Mouse (Mus musculus): ENCODE results near the gene Shtn1. TPM values are rescaled to one million over a fixed set of nuclear protein-coding genes. Genes with fewer than 3 reads are reported as not detected.

Gene Shtn1
- polyA plus RNA-seq, 1 experiment from 2014 or later, result 0.53 TPM

- H3K27me3 ChIP-seq, result no peaks in the 10 kb centered on the region
- 51% methylated on average over 15 of the region's 15 CpGs for WGBS (ENCODE audit: insufficient replicate concordance)
- no peaks in the 10 kb centered on the region for H3K4me1 ChIP-seq (replicated peaks)
- no peak overlapping the region for H3K4me3 ChIP-seq (replicated peaks)
- no peak overlapping the region for H3K27ac ChIP-seq (replicated peaks)
- H3K9ac ChIP-seq, result no peak overlapping the region
- H3K4me2 ChIP-seq, result no peak overlapping the region
- H3K9me3 ChIP-seq (replicated peaks), result no peaks in the 10 kb centered on the region
- no peak for ATAC-seq (ENCODE audit: insufficient read depth)
- H3K36me3 ChIP-seq (replicated peaks), result no peaks in the 10 kb centered on the region
Measured at GRCm38 (mm10) chr19:58968731-58969506, 107.0 kb downstream of the Shtn1 start.

GRCm38 (mm10) chr19:58963011-58963410 lies 112.9 kb downstream of the Shtn1 start:
- Histone ChIP-seq H3K9ac (no peak overlapping the region), H3K27ac (replicated peaks) (no peak overlapping the region), H3K4me2 (no peak overlapping the region), H3K4me1 (replicated peaks) (no peaks in the 10 kb centered on the region), H3K36me3 (replicated peaks) (no peaks in the 10 kb centered on the region), H3K27me3 (no peaks in the 10 kb centered on the region), H3K9me3 (replicated peaks) (no peaks in the 10 kb centered on the region), H3K4me3 (replicated peaks) (no peak overlapping the region)
- no peak for ATAC-seq (ENCODE audit: insufficient read depth)
- 59% methylated on average over 8 of the region's 8 CpGs for WGBS (ENCODE audit: insufficient replicate concordance)

- 67% methylated on average over 8 of the region's 8 CpGs for WGBS (ENCODE audit: insufficient replicate concordance)
- peaks cover 35% of the 10 kb centered on the region for H3K27me3 ChIP-seq
- no peak overlapping the region for H3K4me2 ChIP-seq
Measured at GRCm38 (mm10) chr19:58954779-58955178, 121.1 kb downstream of the Shtn1 start.

GRCm38 (mm10) chr19:58952236-58952635 lies 123.7 kb downstream of the Shtn1 start:
- Histone ChIP-seq H3K9me3 (replicated peaks) (no peaks in the 10 kb centered on the region), H3K4me3 (replicated peaks) (no peak overlapping the region), H3K36me3 (replicated peaks) (no peaks in the 10 kb centered on the region), H3K4me2 (no peak overlapping the region), H3K27ac (replicated peaks) (no peak overlapping the region), H3K4me1 (replicated peaks) (no peaks in the 10 kb centered on the region), H3K9ac (no peak overlapping the region), H3K27me3 (peaks cover 37% of the 10 kb centered on the region)
- no peak for ATAC-seq (ENCODE audit: insufficient read depth)
- 53% methylated on average over 13 of the region's 13 CpGs for WGBS (ENCODE audit: insufficient replicate concordance)

More at GRCm38 (mm10) chr19:58954779-58955178, 121.1 kb downstream of the Shtn1 start:
- Histone ChIP-seq H3K36me3 (replicated peaks) (no peaks in the 10 kb centered on the region), H3K4me1 (replicated peaks) (no peaks in the 10 kb centered on the region), H3K9ac (no peak overlapping the region), H3K9me3 (replicated peaks) (no peaks in the 10 kb centered on the region), H3K27ac (replicated peaks) (no peak overlapping the region), H3K4me3 (replicated peaks) (no peak overlapping the region)
- ATAC-seq (ENCODE audit: insufficient read depth), result no peak

DNA sequence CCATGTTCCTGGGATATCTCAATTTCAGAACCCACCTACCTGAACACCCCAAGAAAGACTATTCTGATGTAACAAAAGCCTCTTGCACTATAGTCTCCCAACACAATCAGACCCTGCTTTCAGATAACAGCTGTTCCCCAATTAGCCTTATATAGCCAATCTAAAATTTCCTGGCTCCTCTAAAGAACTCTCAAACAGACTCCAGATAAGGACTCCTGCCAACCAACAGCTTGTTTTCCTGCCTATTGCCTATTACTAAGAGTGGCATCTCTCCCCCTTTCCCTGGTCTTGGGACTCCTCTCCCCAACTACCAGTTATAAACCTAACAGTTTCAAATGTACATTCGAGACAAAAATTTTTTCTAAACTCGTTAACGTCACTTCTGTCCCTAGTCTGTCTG lies 124.4 kb downstream of the Shtn1 start:
- WGBS (ENCODE audit: insufficient replicate concordance), result 59% methylated on average over 3 of the region's 3 CpGs
- no peak overlapping the region for H3K27ac ChIP-seq (replicated peaks)
- H3K36me3 ChIP-seq (replicated peaks), result no peaks in the 10 kb centered on the region
- no peaks in the 10 kb centered on the region for H3K9me3 ChIP-seq (replicated peaks)
- no peaks in the 10 kb centered on the region for H3K4me1 ChIP-seq (replicated peaks)
- no peak overlapping the region for H3K4me3 ChIP-seq (replicated peaks)
- H3K9ac ChIP-seq, result no peak overlapping the region
- H3K27me3 ChIP-seq, result peaks cover 37% of the 10 kb centered on the region
- ATAC-seq (ENCODE audit: insufficient read depth), result no peak
- no peak overlapping the region for H3K4me2 ChIP-seq

- H3K4me3 ChIP-seq (replicated peaks), result no peak overlapping the region
- H3K27ac ChIP-seq (replicated peaks), result no peak overlapping the region
- H3K4me2 ChIP-seq, result no peak overlapping the region
- no peaks in the 10 kb centered on the region for H3K36me3 ChIP-seq (replicated peaks)
- 37% methylated on average over 7 of the region's 7 CpGs for WGBS (ENCODE audit: insufficient replicate concordance)
- H3K9me3 ChIP-seq (replicated peaks), result no peaks in the 10 kb centered on the region
- peaks cover 9% of the 10 kb centered on the region; the same call in 1 of the 2 replicates for H3K4me1 ChIP-seq (replicated peaks)
- peaks cover 15% of the 10 kb centered on the region; the same call in 1 of the 2 replicates for H3K27me3 ChIP-seq
- no peak for ATAC-seq (ENCODE audit: insufficient read depth)
- no peak overlapping the region for H3K9ac ChIP-seq
Measured at GRCm38 (mm10) chr19:58945959-58946358, 129.9 kb downstream of the Shtn1 start.

DNA sequence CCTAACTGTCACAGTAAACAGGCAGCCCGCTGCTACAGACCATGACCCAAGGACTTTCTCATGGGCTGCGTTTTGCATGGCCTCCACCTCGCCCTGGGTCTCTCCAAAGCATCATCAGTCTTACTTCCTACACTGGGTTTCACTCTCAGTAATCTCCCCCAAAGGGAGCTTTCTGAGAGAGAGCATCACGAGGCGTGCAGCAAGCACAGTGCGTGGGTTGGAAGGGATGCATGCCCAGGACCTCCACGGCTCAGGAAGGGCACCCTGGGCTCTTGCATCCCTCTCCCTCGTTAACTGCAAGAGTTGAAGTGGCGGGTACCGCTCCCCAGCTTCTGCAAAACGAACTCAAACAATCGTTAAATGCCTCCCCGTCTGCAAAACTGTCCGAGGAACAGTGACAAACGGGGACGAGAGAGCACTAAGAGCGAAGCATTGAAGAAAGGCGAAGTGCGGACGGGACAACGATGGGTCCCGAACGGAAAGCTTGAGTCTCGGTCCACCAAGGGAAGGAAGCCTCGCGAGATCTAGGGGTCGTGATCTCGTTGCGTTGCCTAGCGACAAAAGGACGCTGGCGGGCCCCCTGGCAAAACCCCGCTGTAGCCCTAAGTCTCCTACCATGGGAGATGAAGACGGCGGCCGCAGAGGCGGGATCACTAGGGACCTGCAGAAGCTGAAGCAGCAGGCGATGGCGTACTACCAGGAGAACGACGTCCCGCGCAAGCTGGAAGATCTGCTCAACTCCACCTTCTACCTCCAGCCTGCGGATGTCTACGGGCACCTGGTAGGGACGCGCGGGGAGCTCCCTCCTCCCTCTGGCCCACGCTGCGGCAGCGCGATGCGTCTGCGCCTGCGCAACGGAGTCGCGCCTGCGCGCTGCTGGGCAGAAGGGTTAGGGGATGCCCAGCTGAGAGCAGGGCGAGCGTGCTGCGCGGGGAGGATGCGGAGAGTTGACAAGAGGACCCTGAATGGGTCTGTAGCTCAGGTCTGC lies 132.8 kb downstream of the Shtn1 start, which contains the start of the genes Eno4 and Hspa12a:
Gene Eno4 (plus strand): TSS at position 585 of the 988 bp plus-strand sequence.
Gene Hspa12a (minus strand): TSS at position 814 of the 988 bp plus-strand sequence.
- under 1% methylated on average over 65 of the region's 65 CpGs for WGBS (ENCODE audit: insufficient replicate concordance)
- no peaks in the 10 kb centered on the region for H3K36me3 ChIP-seq (replicated peaks)
- H3K4me2 ChIP-seq, result peak within 1 kb of the TSS; percentile 78
- peaks cover 9% of the 10 kb centered on the region; the same call in 1 of the 2 replicates for H3K4me1 ChIP-seq (replicated peaks)
- no peak within 1 kb of the TSS for H3K9ac ChIP-seq
- ATAC-seq (ENCODE audit: insufficient read depth), result peak; percentile 87
- H3K27me3 ChIP-seq, result peaks cover 7% of the 10 kb centered on the region; the same call in 1 of the 2 replicates
- no peak within 1 kb of the TSS for H3K27ac ChIP-seq (replicated peaks)
- peak within 1 kb of the TSS; percentile 60 for H3K4me3 ChIP-seq (replicated peaks)
- no peaks in the 10 kb centered on the region for H3K9me3 ChIP-seq (replicated peaks)

DNA sequence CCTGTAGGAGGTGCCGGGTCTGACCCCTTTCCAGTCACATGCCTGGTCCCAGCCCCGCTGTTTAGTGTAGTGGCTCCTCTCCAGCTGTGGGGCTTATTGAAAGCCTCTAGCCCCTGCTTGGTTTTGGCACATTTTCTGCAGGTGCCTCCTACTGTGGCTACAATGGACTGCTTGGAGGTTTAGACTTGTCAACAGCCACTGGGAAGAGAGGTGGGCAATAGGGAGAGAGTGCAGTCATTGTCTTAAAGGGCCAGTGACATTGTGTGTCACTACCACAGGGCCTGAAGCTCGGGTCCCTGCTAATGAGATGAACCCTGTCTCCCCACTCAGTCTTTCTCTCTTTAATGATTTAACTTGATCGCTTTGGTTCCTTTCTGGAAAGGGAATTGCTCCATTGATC lies 142.8 kb downstream of the Shtn1 start:
- Histone ChIP-seq H3K27me3 (peaks cover 26% of the 10 kb centered on the region), H3K4me3 (replicated peaks) (no peak overlapping the region), H3K4me2 (no peak overlapping the region), H3K27ac (replicated peaks) (no peak overlapping the region), H3K9ac (no peak overlapping the region), H3K4me1 (replicated peaks) (no peaks in the 10 kb centered on the region), H3K9me3 (replicated peaks) (no peaks in the 10 kb centered on the region), H3K36me3 (replicated peaks) (no peaks in the 10 kb centered on the region)
- ATAC-seq (ENCODE audit: insufficient read depth), result no peak
- 24% methylated on average over 4 of the region's 4 CpGs for WGBS (ENCODE audit: insufficient replicate concordance)

DNA sequence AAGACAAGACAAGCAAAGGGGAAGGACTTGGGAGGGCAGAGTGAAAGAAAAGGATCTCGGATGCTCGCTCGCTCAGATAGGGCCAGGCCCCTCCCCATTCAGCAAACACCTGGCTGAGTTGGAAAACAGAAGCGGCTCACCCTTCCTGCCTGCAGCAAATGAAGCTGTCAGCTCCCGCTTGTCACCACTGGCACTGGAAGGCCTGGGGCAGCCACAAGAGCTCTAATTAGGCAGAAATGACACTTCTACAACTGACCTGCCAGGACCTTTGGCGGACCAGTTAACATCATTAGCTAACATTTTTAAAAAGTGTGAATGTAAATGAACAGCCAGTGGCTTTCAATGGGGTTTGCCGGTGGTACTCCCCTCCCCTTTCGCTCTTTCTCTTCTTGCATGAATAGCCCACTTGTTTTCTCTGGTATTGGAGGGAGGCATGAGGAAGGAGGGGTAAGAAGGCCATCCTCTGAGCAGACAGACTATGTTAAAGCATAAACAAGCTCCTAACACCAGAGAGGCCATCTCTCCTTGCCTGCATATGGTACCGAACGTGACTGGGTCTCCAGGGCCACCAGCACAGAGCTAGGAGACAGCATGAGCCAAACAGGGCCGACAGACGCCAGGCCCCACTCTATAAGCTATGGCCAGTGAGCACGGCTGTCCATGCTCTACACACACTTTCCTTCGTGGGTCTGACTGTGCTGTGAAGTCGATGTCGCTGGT lies 144.7 kb downstream of the Shtn1 start:
- H3K9me3 ChIP-seq (replicated peaks), result no peaks in the 10 kb centered on the region
- no peaks in the 10 kb centered on the region for H3K4me1 ChIP-seq (replicated peaks)
- no peak overlapping the region for H3K4me3 ChIP-seq (replicated peaks)
- WGBS (ENCODE audit: insufficient replicate concordance), result 44% methylated on average over 16 of the region's 16 CpGs
- no peak overlapping the region for H3K27ac ChIP-seq (replicated peaks)
- no peak for ATAC-seq (ENCODE audit: insufficient read depth)
- H3K9ac ChIP-seq, result no peak overlapping the region
- H3K4me2 ChIP-seq, result no peak overlapping the region
- H3K36me3 ChIP-seq (replicated peaks), result no peaks in the 10 kb centered on the region
- H3K27me3 ChIP-seq, result peaks cover 26% of the 10 kb centered on the region

All from liver, embryonic 15.5 days (tissue).